Mouse (Mus musculus) myocyte (in vitro differentiated cells): ENCODE measurements around the gene Fgf2.

Experiments
- CEBPB ChIP-seq: IDR thresholded peaks from 2 replicates; pipeline ENCODE4 v1.6.1; 2011; ENCODE audit warnings: mild to moderate bottlenecking, moderate library complexity; ENCODE audit not compliant: poor library complexity, insufficient read depth, severe bottlenecking
- E2F4 ChIP-seq: IDR thresholded peaks from one replicate; pipeline ENCODE4 v1.6.1; 2011; ENCODE audit warnings: mild to moderate bottlenecking, control low read depth, moderate library complexity; ENCODE audit not compliant: insufficient read depth
- MAX ChIP-seq: IDR thresholded peaks from one replicate; pipeline ENCODE4 v1.6.1; 2011; ENCODE audit warnings: low read depth, mild to moderate bottlenecking, control low read depth
- MYOG ChIP-seq, 3 experiments: IDR thresholded peaks; one replicate each; pipeline ENCODE4 v1.6.1; 2011; ENCODE audit warnings: control low read depth in 2 of 3, low read depth in 2 of 3, mild to moderate bottlenecking in 2 of 3; ENCODE audit not compliant: insufficient read length in 2 of 3, control insufficient read depth in 1 of 3, insufficient read depth in 1 of 3
- POLR2A ChIP-seq: IDR thresholded peaks from one replicate; pipeline ENCODE4 v1.6.1; 2011; ENCODE audit warnings: low read depth, mild to moderate bottlenecking, control low read depth, moderate library complexity; ENCODE audit not compliant: insufficient read length
- POLR2AphosphoS2 ChIP-seq: IDR thresholded peaks from one replicate; pipeline ENCODE4 v1.6.1; 2011; ENCODE audit warnings: low read depth, control low read depth; ENCODE audit not compliant: insufficient read length
- REST ChIP-seq: IDR thresholded peaks from one replicate; pipeline ENCODE4 v1.6.1; 2011; ENCODE audit warnings: mild to moderate bottlenecking, control low read depth, moderate library complexity; ENCODE audit not compliant: insufficient read depth, insufficient read length
- SRF ChIP-seq: IDR thresholded peaks from one replicate; pipeline ENCODE4 v1.6.1; 2011; ENCODE audit warnings: low read depth; ENCODE audit not compliant: control insufficient read depth, insufficient read length
- TCF12 ChIP-seq: IDR thresholded peaks from one replicate; pipeline ENCODE4 v1.6.1; 2011; ENCODE audit warnings: mild to moderate bottlenecking, control low read depth; ENCODE audit not compliant: poor library complexity, insufficient read depth, severe bottlenecking
- USF1 ChIP-seq: IDR thresholded peaks from one replicate; pipeline ENCODE4 v1.6.1; 2011; ENCODE audit warnings: low read depth, mild to moderate bottlenecking, control low read depth, moderate library complexity

- TF ChIP-seq E2F4 (no peak), POLR2A (no peak), MAX (no peak), USF1 (no peak), POLR2AphosphoS2 (no peak), MYOG (IDR thresholded peaks at IDR 0.05; ENCODE audit: control insufficient read depth in 1 of 3, insufficient read depth in 1 of 3, insufficient read length in 2 of 3, low read depth in 2 of 3) (no peak), SRF (no peak), CEBPB (no peak), TCF12 (no peak), REST (no peak)
These were observed 2.2 kb downstream of the Fgf2 start for GRCm38 (mm10) chr3:37350386-37350785.
